Mouse (Mus musculus) inflammation-experienced regulatory T-cells, adult 16 weeks (primary cell): ENCODE measurements around the gene 4930572O03Rik. TPM values are rescaled to one million over a fixed set of nuclear protein-coding genes. Genes with fewer than 3 reads are reported as not detected.

Source experiments
- polyA plus RNA-seq: library from polyadenylated mRNA; unstranded; fragments of 100-300 nt; shearing (Covaris generic); gene quantifications from one replicate; pipeline ENCODE4 v1.2.1, GENCODE M21; 2017

4930572O03Rik gene
- polyA plus RNA-seq: not detected

GRCm38 (mm10) chr5:15656959-15657358 is at the start of gene 4930572O03Rik:
Gene 4930572O03Rik (minus strand): TSS chr5:15657059.

GRCm38 (mm10) chr5:15618764-15619163 is 38.1 kb downstream of the 4930572O03Rik start, which contains the start of gene Speer4d:
Gene Speer4d (plus strand): TSS chr5:15619064.

Other genes starting within 250 kb of the 4930572O03Rik start
- not detected for gene Gm21149, start 180.5 kb downstream of the 4930572O03Rik start, polyA plus RNA-seq
- not detected for gene Gm21190, start 127.8 kb downstream of the 4930572O03Rik start, polyA plus RNA-seq
- not detected for gene Gm21083, start 79.7 kb downstream of the 4930572O03Rik start, polyA plus RNA-seq
- not detected for gene Speer4d, start 38.0 kb downstream of the 4930572O03Rik start, polyA plus RNA-seq
- gene Speer4c, start 57.2 kb upstream of the 4930572O03Rik start, polyA plus RNA-seq: not detected